Mouse (Mus musculus): ENCODE measurements around the gene Parva. TPM values are rescaled to one million over a fixed set of nuclear protein-coding genes. Genes with fewer than 3 reads are reported as not detected.

Parva gene
- polyA plus RNA-seq, 1 experiment from 2014 or later = 107 TPM

DNA sequence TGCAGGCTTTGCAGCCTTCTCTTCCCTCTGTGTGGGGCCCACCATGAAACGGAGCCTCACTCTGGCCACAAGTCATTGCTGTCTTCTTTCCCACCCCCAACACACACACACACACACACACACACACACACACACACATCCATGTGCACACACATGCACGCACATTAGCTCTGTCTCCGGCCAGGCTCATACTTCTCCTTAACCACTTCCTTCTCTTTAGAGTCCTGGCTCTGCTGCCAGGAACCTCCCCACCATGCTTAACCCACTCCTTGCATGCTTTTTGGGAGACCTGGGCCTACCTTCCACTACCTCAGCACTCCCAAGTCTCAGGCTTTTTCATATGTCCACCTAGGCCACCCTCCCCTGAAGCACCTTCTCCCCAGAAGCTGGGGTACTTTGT, 76.6 kb downstream of the Parva start:
- Histone ChIP-seq H3K27me3 (no peaks in the 10 kb centered on the region), H3K4me1 (peaks cover 72% of the 10 kb centered on the region), H3K36me3 (no peaks in the 10 kb centered on the region), H3K4me2 (no peak overlapping the region), H3K27ac (peak overlapping the region; percentile 48), H3K9ac (no peak overlapping the region), H3K9me3 (replicated peaks) (no peaks in the 10 kb centered on the region), H3K4me3 (replicated peaks) (no peak overlapping the region)
- WGBS = 53% methylated on average over 3 of the region's 3 CpGs
- no peak for ATAC-seq (replicated peaks; ENCODE audit: low FRiP score)

DNA sequence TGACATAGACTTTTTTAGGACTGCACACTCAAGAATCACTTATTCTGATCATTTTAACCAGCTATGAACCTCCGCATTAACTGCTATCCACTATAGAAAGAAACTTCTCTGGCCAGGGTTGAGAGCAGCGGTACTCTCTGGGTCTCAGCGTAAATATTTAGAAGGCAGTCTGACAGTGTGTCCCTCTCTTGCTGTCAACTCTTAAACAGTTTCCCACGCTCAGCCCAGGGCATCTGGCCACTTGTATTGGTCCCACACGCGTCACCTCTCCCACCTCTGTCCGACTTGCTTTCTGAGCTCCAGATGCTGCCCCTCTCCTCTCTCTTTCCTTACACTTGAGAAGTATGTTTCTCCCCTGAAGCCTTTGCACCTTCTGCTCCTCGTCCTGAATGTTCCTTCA, 81.8 kb downstream of the Parva start:
- H3K27ac ChIP-seq = no peak overlapping the region; the same call in 1 of the 2 replicates
- WGBS = 61% methylated on average over 8 of the region's 8 CpGs
- H3K4me1 ChIP-seq = peaks cover 56% of the 10 kb centered on the region
- no peaks in the 10 kb centered on the region for H3K27me3 ChIP-seq
- no peak overlapping the region for H3K9ac ChIP-seq
- H3K36me3 ChIP-seq = no peaks in the 10 kb centered on the region
- no peak for ATAC-seq (replicated peaks; ENCODE audit: low FRiP score)
- H3K4me3 ChIP-seq (replicated peaks) = no peak overlapping the region
- no peaks in the 10 kb centered on the region for H3K9me3 ChIP-seq (replicated peaks)
- H3K4me2 ChIP-seq = no peak overlapping the region

DNA sequence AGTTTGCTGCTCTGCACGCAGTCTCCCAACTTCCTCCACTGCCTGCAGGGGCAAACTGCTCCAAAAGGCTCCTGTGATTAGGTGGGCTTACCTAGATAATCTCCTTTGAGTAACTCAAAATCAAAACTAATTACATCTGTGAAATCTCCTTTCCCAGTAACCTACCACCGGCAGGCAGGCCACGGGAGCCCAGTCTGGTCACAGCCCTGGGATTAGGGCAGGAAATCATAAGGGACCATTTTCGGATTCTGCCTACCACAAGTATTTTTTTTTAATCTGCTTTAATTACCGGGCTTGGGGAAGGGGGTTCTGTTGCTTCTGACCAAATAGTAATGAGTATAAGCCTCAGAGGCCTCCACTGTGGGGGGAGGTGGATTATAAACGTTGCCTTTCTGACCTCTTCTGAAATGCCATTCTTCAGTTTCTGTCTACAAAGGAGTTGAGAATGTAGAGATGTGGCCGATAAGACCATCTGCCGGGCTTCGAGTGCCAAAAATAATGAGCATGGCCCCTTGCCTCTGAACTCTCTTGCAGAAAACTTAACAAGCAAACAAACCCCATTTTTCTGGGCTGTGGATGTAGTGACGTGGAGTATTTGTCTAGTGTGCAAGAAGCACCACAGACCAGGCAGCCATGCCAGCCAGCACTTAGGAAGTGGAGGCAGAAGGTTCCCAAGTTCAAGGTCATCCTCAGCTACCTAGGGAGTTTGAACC, 83.2 kb downstream of the Parva start:
- peaks cover 63% of the 10 kb centered on the region for H3K4me1 ChIP-seq
- no peaks in the 10 kb centered on the region for H3K27me3 ChIP-seq
- no peaks in the 10 kb centered on the region for H3K9me3 ChIP-seq (replicated peaks)
- no peak for ATAC-seq (replicated peaks; ENCODE audit: low FRiP score)
- H3K27ac ChIP-seq = peak overlapping the region; percentile 66
- no peak overlapping the region for H3K4me3 ChIP-seq (replicated peaks)
- no peak overlapping the region for H3K4me2 ChIP-seq
- no peak overlapping the region for H3K9ac ChIP-seq
- no peaks in the 10 kb centered on the region for H3K36me3 ChIP-seq
- WGBS = 30% methylated on average over 10 of the region's 10 CpGs

DNA sequence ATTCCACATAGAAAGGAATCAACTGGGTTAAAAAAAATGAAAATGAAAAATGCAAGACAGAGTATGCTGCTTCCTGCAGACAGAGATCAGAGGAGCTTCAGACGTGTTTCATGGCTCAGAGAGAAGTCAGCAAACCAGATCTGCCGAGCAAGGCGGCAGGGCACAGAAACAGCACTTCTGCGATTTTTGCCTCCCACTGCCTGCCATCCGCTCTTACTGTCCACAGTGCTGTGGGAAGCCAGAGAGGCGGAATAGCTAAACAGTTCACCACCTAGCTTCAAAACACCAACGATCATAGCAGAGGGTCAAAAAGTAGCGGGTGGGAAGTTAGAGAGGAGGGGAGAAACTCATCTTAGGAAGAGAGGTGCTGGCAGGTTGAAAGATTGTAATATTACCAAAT, 84.0 kb downstream of the Parva start:
- peak overlapping the region; percentile 66 for H3K27ac ChIP-seq
- peaks cover 68% of the 10 kb centered on the region for H3K4me1 ChIP-seq

DNA sequence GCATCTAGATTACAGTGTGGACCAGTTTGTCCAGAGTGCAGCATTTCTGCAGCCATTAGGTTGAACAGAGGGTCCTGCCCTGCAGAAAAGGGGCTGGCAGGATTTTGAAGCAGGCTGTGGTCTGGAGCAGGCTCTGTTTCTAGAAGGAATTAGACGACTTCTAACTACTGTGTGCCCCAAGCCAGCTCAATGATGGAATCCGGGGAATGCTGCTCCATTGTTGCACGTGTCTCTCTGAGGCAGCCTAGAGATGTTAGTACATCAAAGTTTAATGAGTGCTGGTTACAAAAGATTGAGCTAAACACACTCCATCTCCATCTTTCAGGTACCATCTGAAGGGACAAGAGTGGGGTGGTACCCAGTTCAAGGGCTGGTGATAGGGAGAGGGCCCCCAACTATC, 85.0 kb downstream of the Parva start:
- Histone ChIP-seq H3K9ac (no peak overlapping the region), H3K36me3 (no peaks in the 10 kb centered on the region), H3K27me3 (no peaks in the 10 kb centered on the region), H3K27ac (no peak overlapping the region), H3K4me3 (replicated peaks) (no peak overlapping the region), H3K4me2 (no peak overlapping the region), H3K9me3 (replicated peaks) (no peaks in the 10 kb centered on the region), H3K4me1 (peaks cover 65% of the 10 kb centered on the region)
- ATAC-seq (replicated peaks; ENCODE audit: low FRiP score) = no peak
- 46% methylated on average over 3 of the region's 3 CpGs for WGBS

More for the DNA sequence above, 84.0 kb downstream of the Parva start:
- Histone ChIP-seq H3K9me3 (replicated peaks) (no peaks in the 10 kb centered on the region), H3K9ac (no peak overlapping the region), H3K27me3 (no peaks in the 10 kb centered on the region), H3K36me3 (no peaks in the 10 kb centered on the region), H3K4me3 (replicated peaks) (no peak overlapping the region), H3K4me2 (no peak overlapping the region)
- WGBS = 53% methylated on average over 8 of the region's 8 CpGs
- no peak for ATAC-seq (replicated peaks; ENCODE audit: low FRiP score)

DNA sequence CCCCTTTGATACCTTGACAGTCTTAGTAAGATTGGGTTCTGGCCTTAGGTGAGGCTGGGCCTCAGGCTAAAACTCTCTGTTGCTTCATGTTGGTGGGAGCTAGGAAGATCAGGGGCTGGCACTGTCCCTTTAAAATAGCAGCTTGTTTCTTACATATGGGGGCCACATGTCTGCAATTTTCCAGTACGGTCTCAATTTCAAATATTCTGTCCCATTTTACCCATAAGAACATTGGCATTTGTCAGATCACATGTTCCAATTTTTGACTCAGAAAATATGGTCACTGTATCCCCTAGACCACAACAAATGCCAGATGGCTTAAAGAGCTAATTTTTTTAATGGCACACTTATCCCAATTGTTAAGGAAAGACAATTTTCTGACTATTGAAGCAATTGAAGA, 85.6 kb downstream of the Parva start:
- Histone ChIP-seq H3K4me1 (peaks cover 58% of the 10 kb centered on the region), H3K4me3 (replicated peaks) (no peak overlapping the region)

DNA sequence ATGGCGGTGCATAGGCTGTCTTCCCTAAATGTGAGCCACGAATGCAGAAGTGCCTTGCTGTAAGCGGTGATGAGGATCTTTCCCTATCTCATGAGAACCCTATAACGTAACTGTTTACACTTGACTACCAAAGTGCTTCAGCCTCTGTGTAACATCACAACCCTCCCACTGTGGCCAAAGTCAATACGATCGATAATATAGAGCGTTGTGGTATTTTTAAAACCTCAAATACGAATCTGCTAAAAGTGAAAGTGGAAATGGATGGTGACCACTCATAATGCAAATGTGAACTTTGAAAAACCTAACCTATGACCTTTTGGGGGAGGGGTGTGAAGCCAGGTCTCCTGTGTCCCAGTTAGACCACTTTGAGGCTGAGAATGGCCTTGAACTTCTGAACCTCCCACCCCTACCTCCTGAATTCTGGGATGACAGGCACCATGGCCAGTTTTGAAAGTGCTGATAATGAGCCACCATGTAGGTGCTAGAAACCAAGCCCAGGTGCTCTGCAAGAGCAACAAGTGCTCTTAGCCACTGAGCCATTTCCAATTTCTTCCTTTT, 87.4 kb downstream of the Parva start:
- Histone ChIP-seq H3K27me3 (no peaks in the 10 kb centered on the region), H3K4me2 (no peak overlapping the region), H3K4me1 (peaks cover 41% of the 10 kb centered on the region), H3K9ac (no peak overlapping the region), H3K4me3 (replicated peaks) (no peak overlapping the region), H3K36me3 (no peaks in the 10 kb centered on the region), H3K27ac (no peak overlapping the region), H3K9me3 (replicated peaks) (no peaks in the 10 kb centered on the region)
- WGBS = 94% methylated on average over 8 of the region's 8 CpGs
- no peak for ATAC-seq (replicated peaks; ENCODE audit: low FRiP score)

More for the DNA sequence above, 85.6 kb downstream of the Parva start:
- no peaks in the 10 kb centered on the region for H3K27me3 ChIP-seq
- ATAC-seq (replicated peaks; ENCODE audit: low FRiP score) = no peak
- 86% methylated on average over 1 of the region's 1 CpGs for WGBS
- no peaks in the 10 kb centered on the region for H3K36me3 ChIP-seq
- no peak overlapping the region for H3K27ac ChIP-seq
- H3K4me2 ChIP-seq = no peak overlapping the region
- H3K9me3 ChIP-seq (replicated peaks) = no peaks in the 10 kb centered on the region
- no peak overlapping the region for H3K9ac ChIP-seq

DNA sequence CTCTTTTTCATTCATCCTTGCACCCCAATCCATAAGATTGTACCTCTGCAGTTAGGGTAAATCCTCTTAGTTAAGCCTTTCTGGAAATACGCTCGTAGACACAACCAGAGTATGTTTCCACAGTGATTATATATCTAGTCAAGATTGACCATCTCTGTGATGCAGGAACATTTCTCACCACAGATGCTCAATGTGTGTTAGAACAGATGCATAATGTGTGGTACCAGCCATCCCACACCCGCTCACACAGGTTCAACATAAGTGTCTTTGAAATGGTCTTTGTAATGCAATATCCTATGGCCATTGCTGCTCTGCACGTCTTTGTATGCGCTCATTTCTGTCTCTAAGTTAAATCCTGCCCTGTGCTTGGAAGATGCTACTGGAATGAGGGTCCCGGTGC, 98.2 kb downstream of the Parva start:
- Histone ChIP-seq H3K9ac (no peak overlapping the region), H3K4me3 (replicated peaks) (no peak overlapping the region), H3K27ac (no peak overlapping the region), H3K27me3 (no peaks in the 10 kb centered on the region), H3K9me3 (replicated peaks) (no peaks in the 10 kb centered on the region), H3K36me3 (no peaks in the 10 kb centered on the region), H3K4me2 (no peak overlapping the region), H3K4me1 (peaks cover 19% of the 10 kb centered on the region)
- 96% methylated on average over 6 of the region's 6 CpGs for WGBS
- no peak for ATAC-seq (replicated peaks; ENCODE audit: low FRiP score)

DNA sequence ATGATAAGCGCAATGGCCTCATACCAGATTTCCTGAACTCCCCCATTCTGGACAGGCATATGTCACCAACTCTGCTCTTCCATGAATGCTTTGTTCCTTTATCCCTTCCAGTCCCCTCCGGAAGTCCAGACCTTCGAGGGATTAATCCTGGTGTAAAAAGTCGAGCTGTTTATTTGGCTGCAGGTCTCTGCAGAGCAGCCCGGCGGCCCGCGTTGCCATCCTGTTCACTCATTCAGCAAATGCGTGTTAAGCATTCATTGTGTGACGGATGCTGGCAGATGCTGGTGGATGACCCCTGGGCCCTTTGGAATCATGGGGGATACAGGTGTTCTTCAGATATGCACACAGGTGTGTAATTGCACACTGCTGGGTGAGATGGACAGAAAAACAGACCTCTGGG, 98.9 kb downstream of the Parva start:
- 90% methylated on average over 10 of the region's 10 CpGs for WGBS
- Histone ChIP-seq H3K36me3 (no peaks in the 10 kb centered on the region), H3K27me3 (no peaks in the 10 kb centered on the region), H3K4me3 (replicated peaks) (no peak overlapping the region), H3K4me2 (no peak overlapping the region), H3K4me1 (peaks cover 19% of the 10 kb centered on the region), H3K9ac (no peak overlapping the region), H3K27ac (no peak overlapping the region), H3K9me3 (replicated peaks) (no peaks in the 10 kb centered on the region)
- ATAC-seq (replicated peaks; ENCODE audit: low FRiP score) = no peak

DNA sequence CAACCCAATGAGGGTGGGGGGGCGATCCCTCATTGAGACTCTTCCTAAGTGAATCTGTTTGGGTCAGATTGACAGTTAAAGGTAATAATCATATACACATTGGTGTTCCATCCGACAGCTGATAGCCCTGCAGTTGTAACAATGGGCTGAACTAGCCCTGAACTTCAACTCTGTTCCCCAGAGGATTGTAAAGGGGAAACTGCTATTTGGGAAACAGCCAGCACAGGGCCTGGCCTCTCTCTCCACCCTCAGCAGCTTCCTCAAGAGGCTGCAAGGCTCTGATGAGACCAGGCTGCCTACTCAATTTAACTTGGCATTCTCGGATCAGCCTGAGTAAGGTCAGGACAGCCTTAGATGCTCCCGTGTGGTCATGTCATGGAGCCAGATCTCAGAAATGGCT, 99.9 kb downstream of the Parva start:
- ATAC-seq (replicated peaks; ENCODE audit: low FRiP score) = 0 out of 2 replicates have a peak, but pooled peaks have one; percentile 33
- 70% methylated on average over 4 of the region's 4 CpGs for WGBS
- H3K9me3 ChIP-seq (replicated peaks) = no peaks in the 10 kb centered on the region
- H3K27me3 ChIP-seq = no peaks in the 10 kb centered on the region
- no peak overlapping the region for H3K9ac ChIP-seq
- H3K36me3 ChIP-seq = no peaks in the 10 kb centered on the region
- H3K4me2 ChIP-seq = no peak overlapping the region
- H3K4me3 ChIP-seq (replicated peaks) = no peak overlapping the region
- H3K4me1 ChIP-seq = peaks cover 19% of the 10 kb centered on the region
- 0 out of 2 replicates have a peak overlapping the region, but pooled peaks have one; percentile 8 for H3K27ac ChIP-seq

DNA sequence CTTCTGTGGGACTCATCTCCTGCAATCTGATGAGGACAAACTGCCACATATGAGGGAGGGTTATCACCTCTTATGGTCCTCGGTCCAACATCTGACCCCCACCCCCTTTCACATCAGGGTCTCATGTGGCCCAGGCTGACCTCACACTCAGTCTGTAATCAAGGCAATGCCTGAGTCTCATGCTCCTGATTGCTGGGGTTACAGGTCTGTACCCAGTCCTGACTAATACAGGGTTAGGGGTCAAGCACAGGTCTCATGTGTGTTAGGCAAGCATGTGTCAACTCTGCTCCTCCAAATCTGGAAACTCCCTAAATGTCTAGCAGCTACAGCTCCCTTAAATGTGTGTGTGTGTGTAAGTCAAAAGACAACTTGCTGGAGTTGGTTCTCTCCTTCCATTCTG, 100.8 kb downstream of the Parva start:
- Histone ChIP-seq H3K9me3 (replicated peaks) (no peaks in the 10 kb centered on the region), H3K4me2 (no peak overlapping the region), H3K4me3 (replicated peaks) (no peak overlapping the region), H3K4me1 (peaks cover 19% of the 10 kb centered on the region), H3K9ac (no peak overlapping the region), H3K27me3 (no peaks in the 10 kb centered on the region), H3K27ac (peak overlapping the region; percentile 54), H3K36me3 (no peaks in the 10 kb centered on the region)
- WGBS = 89% methylated on average over 1 of the region's 1 CpGs
- ATAC-seq (replicated peaks; ENCODE audit: low FRiP score) = 0 out of 2 replicates have a peak, but pooled peaks have one; percentile 2

DNA sequence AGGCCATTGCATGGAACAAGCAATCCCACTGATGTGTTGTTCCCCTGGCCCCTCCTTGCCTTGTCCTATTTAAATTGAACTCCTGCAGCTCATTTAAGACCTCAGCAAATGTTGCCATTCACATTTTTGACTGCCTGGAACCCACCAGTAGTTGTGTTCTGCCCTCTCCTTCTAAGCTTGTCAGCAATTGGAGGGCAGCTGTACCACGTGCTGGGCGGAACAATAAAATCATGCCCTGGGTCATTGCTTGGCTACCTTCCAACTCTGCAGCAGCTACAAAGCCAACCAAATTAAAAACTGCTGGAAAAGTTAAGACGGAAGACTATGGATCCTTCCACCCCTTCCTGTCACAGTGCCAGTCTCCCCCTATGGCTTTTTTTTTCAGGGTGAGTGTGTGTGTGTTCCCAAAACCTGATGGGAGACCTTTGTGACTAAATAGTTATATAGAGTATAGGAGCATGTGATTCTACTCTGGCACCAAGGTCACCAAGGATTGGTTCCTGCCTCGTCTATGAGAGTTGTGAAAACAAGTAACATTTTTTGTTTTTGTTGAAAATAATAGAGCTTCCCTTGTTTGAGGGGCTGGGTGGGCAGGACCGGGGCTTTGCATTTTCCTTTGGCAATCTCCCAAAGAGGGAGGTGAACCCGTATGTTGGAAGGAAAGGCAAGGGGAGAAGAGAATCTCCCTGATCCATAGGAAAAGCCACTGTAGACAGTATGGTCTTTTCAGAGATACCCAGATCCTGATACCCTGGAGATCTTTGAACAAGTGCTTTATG, 101.5 kb downstream of the Parva start:
- WGBS = 39% methylated on average over 6 of the region's 6 CpGs
- no peak overlapping the region for H3K4me3 ChIP-seq (replicated peaks)
- H3K4me1 ChIP-seq = peaks cover 22% of the 10 kb centered on the region
- no peak overlapping the region for H3K4me2 ChIP-seq
- no peaks in the 10 kb centered on the region for H3K27me3 ChIP-seq
- H3K9me3 ChIP-seq (replicated peaks) = no peaks in the 10 kb centered on the region
- peak overlapping the region; percentile 54 for H3K27ac ChIP-seq
- ATAC-seq (replicated peaks; ENCODE audit: low FRiP score) = peak; percentile 64; the same call in 1 of the 2 replicates
- H3K36me3 ChIP-seq = no peaks in the 10 kb centered on the region
- no peak overlapping the region for H3K9ac ChIP-seq

Data from kidney, embryonic 15.5 days (tissue).